Mouse (Mus musculus) stomach, postnatal 0 days (tissue): ENCODE measurements around the gene Sept5. TPM values are rescaled to one million over a fixed set of nuclear protein-coding genes. Genes with fewer than 3 reads are reported as not detected.
A peak's percentile ranks its signal among the peaks of the same experiment; 100 is the strongest.

Experiments used
- ATAC-seq: fragments of 200-750 bp; cut with Nextera tagmentation; 2 replicates; pipeline ENCODE4 v1.8.0; 2017; ENCODE audit not compliant: low FRiP score, low TSS enrichment
- DNase-seq: peaks from one replicate; pipeline ENCODE4 v3.0.0-alpha.2; 2016; ENCODE audit warnings: low spot score
- H3K27ac ChIP-seq: fragments of 300-500 bp; sonication (generic); replicated peaks from 2 replicates; pipeline ENCODE4 v1.5.1; 2014; ENCODE audit warnings: mild to moderate bottlenecking, control low read depth
- H3K27me3 ChIP-seq: fragments of 300-500 bp; sonication (generic); 2 replicates; pipeline ENCODE4 v1.6.1; 2014; ENCODE audit warnings: low read length; ENCODE audit not compliant: control insufficient read depth, insufficient read depth
- H3K36me3 ChIP-seq: fragments of 300-500 bp; sonication (generic); 2 replicates; pipeline ENCODE4 v1.6.1; 2014; ENCODE audit warnings: low read length, mixed read lengths; ENCODE audit not compliant: control insufficient read depth, insufficient read depth
- H3K4me1 ChIP-seq: fragments of 300-500 bp; sonication (generic); replicated peaks from 2 replicates; pipeline ENCODE4 v1.6.1; 2014; ENCODE audit warnings: antibody characterized with exemption; ENCODE audit not compliant: control insufficient read depth, insufficient read depth
- H3K4me2 ChIP-seq: fragments of 300-500 bp; sonication (generic); replicated peaks from 2 replicates; pipeline ENCODE4 v1.6.1; 2014; ENCODE audit warnings: low read depth, mild to moderate bottlenecking, control low read depth, moderate library complexity
- H3K4me3 ChIP-seq: fragments of 300-500 bp; sonication (generic); 2 replicates; pipeline ENCODE4 v1.5.1; 2014; ENCODE audit warnings: low read depth, low read length, control low read depth
- H3K9ac ChIP-seq: fragments of 300-500 bp; sonication (generic); 2 replicates; pipeline ENCODE4 v1.6.1; 2014; ENCODE audit warnings: mild to moderate bottlenecking, low read length, control low read depth, mixed read lengths
- H3K9me3 ChIP-seq: fragments of 300-500 bp; sonication (generic); 2 replicates; pipeline ENCODE4 v1.6.1; 2016; ENCODE audit warnings: low read length; ENCODE audit not compliant: control insufficient read depth
- CTCF ChIP-seq: IDR thresholded peaks from 2 replicates; pipeline ENCODE4 v1.5.1; 2016; ENCODE audit warnings: antibody characterized with exemption, low read depth, mild to moderate bottlenecking, moderate library complexity
- EP300 ChIP-seq: optimal IDR thresholded peaks from 2 replicates; pipeline ENCODE3; 2016; ENCODE audit warnings: antibody characterized with exemption
- WGBS: fragments of 180-500 bp; shearing (Covaris S2); extraction: QIAGEN DNeasy Blood & Tissue Kit; methylation state at CpG from one replicate; pipeline ENCODE4 v1.1.7; 2014; 5-methylcytosine and 5-hydroxymethylcytosine counted together
- polyA plus RNA-seq: library from polyadenylated mRNA; unstranded; fragments of >200 nt; fragmentation: Nextera tagmentation; extraction: Ambion mirVana; gene quantifications from 2 replicates; pipeline ENCODE4 v1.2.1, GENCODE M21; 2015

Gene Sept5
- polyA plus RNA-seq, 1 experiment from 2014 or later, result 38.0 TPM

DNA sequence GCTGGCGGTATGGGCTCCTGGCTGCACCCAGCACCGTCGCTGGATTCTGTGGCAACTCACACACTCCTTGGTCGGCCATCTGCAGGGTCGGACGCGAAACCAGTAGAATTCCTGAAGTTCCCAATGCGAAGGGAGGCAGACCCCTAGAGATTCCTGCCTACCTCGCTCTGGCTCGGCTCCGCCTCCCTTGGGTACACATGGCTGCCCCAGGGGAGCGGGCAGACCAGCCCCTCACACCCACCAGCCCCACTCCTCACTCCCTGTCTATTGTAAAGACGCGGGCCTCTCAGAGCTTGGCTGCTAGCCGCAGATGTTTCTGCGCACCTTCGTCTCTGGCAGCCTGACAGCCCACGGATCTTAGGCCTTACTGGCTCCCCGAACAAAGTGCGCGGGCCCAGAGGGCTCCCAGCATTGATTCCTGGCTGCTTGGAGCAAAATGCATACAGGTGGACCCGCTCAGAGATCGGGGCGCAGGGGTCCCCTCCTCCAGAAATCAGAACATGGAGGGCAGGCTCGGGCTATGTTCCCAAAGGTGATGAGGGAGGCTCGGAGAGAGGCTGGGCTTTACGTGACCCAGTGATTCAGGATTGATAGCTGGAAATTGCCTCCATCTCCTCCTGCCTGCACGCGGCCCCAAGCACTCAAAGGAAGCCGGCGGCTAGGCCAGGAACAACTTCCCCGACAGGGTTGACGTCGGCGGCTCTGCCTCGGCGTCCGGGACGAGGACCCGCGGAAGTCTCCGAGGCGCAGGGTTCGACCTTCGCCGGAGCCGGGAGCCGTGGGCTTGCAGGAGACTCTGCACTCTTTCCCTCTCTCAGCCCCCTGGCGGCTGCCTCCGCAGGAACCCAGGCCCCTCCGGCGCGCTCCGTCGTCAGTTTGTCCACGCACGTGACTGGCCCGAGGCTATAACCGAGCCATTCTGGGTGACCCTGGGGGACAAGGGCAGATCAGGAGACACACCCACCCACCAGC is 38.4 kb downstream of the Sept5 start:
- Histone ChIP-seq H3K9me3 (no peaks in the 10 kb centered on the region), H3K4me3 (peak overlapping the region; percentile 22), H3K36me3 (no peaks in the 10 kb centered on the region), H3K4me2 (peak overlapping the region; percentile 42), H3K27me3 (peaks cover 27% of the 10 kb centered on the region), H3K9ac (no peak overlapping the region), H3K4me1 (peaks cover 9% of the 10 kb centered on the region), H3K27ac (no peak overlapping the region)
- TF ChIP-seq EP300 (no peak), CTCF (peak; percentile 62)
- 6% methylated on average over 58 of the region's 59 CpGs for WGBS
- DNase-seq (peak; percentile 31), ATAC-seq (no peak)

DNA sequence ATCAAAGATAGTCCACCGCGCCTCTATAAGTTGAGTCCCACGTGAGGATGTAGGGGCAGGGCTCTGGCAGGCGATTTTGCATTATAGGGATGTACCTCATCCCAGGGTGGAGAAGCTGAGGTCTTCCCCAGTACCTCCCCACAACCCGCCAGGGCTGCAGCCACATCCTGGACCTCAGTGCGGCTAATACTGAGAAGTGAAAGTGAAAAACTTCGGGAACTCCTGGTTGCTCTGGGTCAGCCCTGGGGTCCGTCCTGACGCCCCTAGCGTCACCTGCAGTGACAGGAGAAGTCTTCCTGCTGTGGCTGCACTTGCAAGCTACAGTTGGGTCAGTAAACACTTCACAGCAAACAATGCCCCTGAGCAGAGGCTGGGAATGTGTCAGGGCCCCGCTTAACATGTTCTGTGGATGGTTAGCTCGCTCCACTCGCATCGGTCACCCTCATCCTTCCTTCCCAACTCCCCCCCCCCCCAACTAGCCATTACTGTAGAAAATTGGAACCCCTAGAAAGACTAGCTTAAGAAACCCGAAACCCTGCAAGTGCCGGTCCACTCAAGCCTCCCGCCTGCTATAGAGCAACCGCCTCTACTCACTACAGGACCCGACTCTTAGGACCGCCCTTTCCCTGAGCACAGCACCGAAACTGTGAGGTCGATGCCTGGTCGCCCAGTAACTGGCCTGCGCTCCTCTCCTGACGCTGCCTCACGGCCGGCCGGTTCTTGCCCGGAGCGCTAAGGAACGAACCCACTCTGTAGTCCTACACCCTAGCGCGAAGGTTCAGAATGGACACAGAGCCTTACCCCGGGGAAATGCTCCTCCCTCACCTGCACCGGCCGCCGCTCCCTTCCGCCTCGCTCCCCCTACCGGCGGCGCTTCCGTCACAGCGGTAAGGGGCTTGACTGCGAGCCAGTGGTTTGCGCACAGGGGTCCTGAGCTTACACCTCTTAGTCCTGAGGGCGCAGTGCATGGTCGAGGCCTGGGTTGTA is 39.7 kb downstream of the Sept5 start, which contains the start of gene Tbx1:
TSS of gene Tbx1 (minus strand) at position 868 of the 987 bp plus-strand sequence.
- no peak within 1 kb of the TSS for H3K27ac ChIP-seq
- no peak for TF ChIP-seq EP300
- peak; percentile 64 for TF ChIP-seq CTCF
- DNase-seq (peak; percentile 62), ATAC-seq (no peak)
- H3K4me2 ChIP-seq, result peak within 1 kb of the TSS; percentile 59
- no peaks in the 10 kb centered on the region for H3K36me3 ChIP-seq
- H3K9me3 ChIP-seq, result no peaks in the 10 kb centered on the region
- peak within 1 kb of the TSS; percentile 35 for H3K4me3 ChIP-seq
- H3K9ac ChIP-seq, result no peak within 1 kb of the TSS
- WGBS, result 15% methylated on average over 48 of the region's 48 CpGs
- H3K27me3 ChIP-seq, result peaks cover 39% of the 10 kb centered on the region
- H3K4me1 ChIP-seq, result peaks cover 10% of the 10 kb centered on the region

DNA sequence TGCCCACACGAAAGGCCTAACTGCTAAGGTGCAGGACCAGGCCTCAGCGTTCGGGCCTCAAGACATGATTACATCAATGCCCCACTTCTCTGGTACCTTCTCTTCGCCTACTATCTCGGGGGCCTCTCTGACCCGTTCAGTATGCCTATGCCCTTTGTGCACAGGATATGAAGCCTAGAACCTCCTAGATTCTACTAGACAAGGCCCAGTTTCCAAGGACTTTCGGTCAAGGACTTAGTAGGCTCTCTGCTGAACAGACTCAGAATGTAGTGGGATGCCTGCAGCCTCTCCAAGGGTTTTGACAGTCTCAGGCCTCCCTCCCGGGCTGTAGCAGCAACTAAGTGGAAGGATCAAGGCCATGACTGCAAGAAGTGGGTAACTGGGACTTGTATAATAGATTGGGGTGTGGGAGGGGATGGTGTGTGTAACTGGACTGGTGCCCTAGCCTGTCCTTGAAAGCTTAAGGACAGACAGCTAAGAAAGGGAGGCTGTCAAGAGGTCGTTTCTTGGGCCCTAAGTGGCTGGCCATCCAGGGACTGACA is 40.6 kb downstream of the Sept5 start:
- ATAC-seq (no peak), DNase-seq (no peak)
- Histone ChIP-seq H3K36me3 (no peaks in the 10 kb centered on the region), H3K4me1 (peaks cover 10% of the 10 kb centered on the region), H3K27me3 (peaks cover 43% of the 10 kb centered on the region), H3K4me3 (no peak overlapping the region), H3K9ac (no peak overlapping the region), H3K27ac (no peak overlapping the region), H3K4me2 (no peak overlapping the region), H3K9me3 (no peaks in the 10 kb centered on the region)
- 71% methylated on average over 9 of the region's 9 CpGs for WGBS
- TF ChIP-seq CTCF (no peak), EP300 (no peak)

DNA sequence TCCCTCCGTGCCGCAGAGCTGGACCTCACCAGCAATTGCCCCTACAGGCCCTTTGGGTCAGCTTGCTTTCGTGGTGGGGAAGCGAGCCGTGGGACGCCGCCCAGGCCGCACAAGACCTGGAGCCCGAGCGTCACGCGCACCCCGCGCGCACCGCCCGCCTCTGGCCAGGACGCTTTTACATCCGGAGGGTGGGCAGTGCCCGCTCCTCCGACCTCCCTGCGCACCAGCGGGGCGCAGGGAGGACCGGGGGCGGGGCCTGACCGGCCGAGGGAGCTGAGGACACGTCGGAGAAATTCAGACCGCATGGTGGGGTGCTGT is 41.1 kb downstream of the Sept5 start:
- Histone ChIP-seq H3K4me2 (no peak overlapping the region), H3K27me3 (peaks cover 47% of the 10 kb centered on the region), H3K4me1 (peaks cover 10% of the 10 kb centered on the region), H3K27ac (no peak overlapping the region), H3K9ac (no peak overlapping the region), H3K9me3 (no peaks in the 10 kb centered on the region), H3K4me3 (no peak overlapping the region), H3K36me3 (no peaks in the 10 kb centered on the region)
- TF ChIP-seq EP300 (no peak), CTCF (no peak)
- no peak for ATAC-seq
- WGBS, result 42% methylated on average over 31 of the region's 31 CpGs
- DNase-seq, result no peak

DNA sequence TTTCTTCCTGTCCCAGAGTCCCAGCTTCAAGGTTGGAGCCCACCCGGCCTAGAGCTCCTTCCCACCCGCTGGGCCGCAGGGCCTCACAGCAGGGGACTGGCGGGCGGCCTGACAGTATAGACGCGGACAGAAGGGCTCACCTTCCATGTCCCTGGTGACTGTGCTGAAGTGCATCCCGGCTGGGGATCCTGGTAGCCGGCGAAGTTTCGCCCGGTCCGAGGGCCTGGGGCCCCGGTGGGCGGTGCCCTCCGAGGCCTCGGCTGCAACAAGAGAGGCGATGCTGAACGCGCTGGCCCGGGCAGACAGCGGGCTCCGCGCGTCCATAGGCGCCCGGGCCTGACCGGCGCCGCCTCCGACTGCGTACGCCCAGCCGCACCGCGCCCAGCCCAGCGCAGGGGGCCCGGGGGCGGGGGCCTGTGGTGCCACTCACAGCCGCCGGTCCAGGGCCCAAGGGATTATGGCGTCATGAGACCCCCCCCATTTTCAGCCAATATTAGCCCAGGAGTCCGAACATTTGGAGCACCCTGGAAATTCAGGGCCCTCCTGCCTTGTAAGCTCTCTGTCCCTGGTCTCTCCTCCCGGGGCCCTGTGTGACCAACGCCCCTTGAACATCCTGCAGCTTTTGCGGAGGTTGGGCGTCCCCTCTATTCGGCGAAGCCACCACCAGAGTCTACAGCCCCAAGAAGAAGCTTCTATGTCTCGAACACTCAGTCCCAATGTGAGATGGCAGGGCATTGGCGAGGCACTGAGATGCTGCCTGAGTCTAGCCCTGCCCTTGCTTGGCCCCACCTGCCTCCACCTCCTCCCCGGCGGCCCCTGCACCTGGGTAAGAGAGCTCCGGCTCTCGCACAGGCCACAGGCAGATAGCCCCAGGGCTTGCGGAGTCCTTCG is 41.7 kb downstream of the Sept5 start:
- Histone ChIP-seq H3K4me3 (peak overlapping the region; percentile 18; the same call in 1 of the 2 replicates), H3K27ac (no peak overlapping the region), H3K9ac (no peak overlapping the region), H3K27me3 (peaks cover 52% of the 10 kb centered on the region), H3K4me1 (peaks cover 10% of the 10 kb centered on the region), H3K36me3 (no peaks in the 10 kb centered on the region), H3K9me3 (no peaks in the 10 kb centered on the region), H3K4me2 (peak overlapping the region; percentile 29; the same call in 1 of the 2 replicates)
- ATAC-seq (0 out of 2 replicates have a peak, but pooled peaks have one; percentile 8), DNase-seq (peak; percentile 29)
- TF ChIP-seq EP300 (no peak), CTCF (no peak)
- WGBS, result 9% methylated on average over 44 of the region's 57 CpGs
